Mouse (Mus musculus) brain, adult 2 months (tissue): ENCODE measurements at regions not wholly inside any gene's neighbourhood (a gene's known extent, or its start where the extent isn't known, plus 50 kb on each side); places are given as distances from the start of the nearest gene placed in this dataset.
A peak's percentile ranks its signal among the peaks of the same experiment; 100 is the strongest.
"Not testable (repeated sequence)": the region's sequence is repeated elsewhere in the genome, so short reads cannot be mapped to it uniquely, and the experiment has no call there.

Experiments
- DNase-seq: peaks from one replicate; pipeline ENCODE4 v3.0.0; 2011; ENCODE audit warnings: low read depth, low spot score

DNA sequence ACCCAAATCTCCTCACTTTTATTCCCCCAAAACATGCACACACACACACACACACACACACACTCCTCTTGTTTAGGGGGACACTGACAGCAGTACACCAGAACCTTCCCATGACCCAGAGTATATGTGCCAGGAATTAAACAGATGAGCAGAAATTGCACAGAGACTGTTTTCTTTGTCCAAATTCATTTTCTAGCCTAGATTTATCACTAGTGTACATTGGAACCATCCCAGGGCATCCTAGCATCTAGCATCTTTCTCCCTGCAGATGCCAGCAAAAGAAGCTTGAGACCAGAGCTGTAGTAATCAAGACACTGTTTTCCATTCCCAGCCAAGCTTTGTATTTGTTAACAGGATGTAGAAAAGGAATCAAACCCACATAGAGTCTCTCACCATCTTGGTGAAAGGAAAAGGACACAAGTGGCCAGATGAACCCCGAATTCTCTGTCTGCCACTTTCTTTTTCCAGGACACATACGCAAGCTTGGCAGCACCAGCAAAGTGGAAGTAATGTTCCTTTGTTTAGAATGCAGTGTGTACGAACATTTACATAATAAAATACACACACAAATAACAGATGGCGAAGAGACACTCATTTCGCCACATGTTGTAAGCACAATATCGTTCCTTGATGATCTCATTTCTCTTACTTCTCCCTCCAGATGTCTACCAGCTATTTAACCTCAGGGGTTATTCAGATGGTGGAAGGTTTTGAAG, 250.3 kb upstream of the Gm11146 start:
- DNase-seq: peak; percentile 28

DNA sequence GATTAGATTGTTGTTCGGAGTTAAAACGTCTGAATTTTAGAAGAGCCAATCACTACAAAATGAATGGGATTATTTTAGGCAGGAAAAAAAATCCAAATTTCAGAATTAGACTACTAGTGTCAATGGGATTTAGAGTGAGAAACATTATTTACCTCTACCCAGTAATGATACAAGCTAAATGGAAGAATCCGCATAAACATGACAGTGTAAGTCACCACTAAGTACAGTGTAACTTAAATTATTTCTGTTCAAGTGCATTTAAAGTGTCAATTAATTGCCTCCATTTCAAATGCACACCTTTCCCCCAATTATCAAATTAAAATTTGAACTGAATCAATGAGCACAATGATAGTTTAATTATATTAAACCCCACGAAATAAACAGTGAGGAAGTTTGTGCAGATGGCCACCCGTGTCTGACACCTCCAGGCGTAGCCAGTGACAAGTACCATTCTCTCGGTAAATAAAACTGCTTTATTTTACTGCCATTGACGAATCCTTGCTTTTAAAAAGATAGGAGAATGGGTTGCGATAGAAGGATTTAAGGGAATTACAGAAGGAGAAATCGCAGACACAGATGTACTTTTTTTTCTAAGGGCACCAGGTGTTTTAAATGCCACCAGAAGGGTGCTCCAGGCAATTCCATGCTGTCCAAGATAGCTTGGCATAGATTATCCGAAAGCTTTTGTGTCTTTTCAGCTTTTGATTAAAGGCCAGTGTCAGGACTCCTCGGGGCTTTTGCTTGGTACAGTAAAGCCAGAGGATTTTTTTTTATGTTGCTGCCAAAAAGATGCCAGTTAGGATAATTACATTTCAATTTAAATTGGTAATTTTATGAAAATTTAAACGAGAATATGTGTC, 249.5 kb upstream of the Gm11146 start:
- peak; percentile 18 for DNase-seq

DNA sequence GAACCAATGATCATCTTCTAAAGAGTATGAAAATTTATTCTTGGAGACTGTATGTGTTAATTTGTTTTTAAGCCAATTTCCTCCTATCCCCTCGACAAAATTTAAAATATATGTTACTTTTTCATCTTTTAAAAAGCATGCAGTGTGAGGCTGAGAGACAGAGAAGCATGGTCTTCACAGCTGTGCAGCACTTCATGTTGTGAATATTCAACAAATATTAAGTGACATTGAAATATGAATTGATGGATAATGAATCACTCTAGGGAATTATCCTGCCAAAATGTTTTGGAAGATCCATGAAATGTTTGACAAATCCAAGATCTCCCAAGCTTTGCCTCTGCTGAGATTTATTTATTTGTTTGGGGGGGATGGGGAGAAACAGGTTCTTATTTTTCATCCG, 233.9 kb upstream of the Gm11146 start:
- no peak for DNase-seq

DNA sequence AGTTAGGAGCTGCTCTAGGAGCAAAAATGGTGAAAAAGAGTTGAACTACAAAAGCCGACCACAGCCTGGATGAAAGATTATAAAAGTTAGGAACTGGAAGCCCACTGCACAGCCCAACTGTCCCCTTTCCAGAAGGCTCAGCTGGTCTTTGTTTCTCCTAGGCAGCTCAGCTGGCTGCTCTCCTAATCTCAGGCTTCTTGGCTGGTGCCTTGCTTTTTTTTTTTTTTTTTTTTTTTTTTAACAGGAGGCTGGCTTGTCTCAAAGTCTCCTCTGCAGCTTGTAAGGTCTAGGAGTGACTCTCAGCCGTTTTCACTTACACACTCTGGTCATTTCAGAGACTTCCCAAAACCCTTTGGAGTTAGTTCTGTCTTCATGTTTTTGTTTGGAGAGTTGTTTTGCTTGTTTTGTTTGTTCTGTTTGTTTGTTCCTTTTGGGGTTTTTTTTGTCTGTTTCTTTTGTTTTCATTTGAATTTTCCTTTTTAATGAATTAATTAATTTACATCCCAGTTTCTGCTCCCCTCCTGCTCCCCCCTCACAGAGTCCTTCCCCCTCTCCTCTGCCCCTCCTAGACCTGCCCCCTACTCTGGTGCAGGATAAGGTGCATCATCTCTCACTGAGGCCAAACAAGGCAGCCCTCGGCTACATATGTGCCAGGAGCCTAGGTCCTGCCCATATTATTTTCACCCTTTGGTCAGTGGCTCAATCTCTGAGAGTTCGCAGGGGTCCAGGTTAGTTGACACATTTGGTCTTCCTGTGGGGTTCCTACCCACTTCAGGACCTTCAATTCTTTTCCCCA, 225.6 kb upstream of the Gm11146 start:
- DNase-seq: peak; percentile 29

DNA sequence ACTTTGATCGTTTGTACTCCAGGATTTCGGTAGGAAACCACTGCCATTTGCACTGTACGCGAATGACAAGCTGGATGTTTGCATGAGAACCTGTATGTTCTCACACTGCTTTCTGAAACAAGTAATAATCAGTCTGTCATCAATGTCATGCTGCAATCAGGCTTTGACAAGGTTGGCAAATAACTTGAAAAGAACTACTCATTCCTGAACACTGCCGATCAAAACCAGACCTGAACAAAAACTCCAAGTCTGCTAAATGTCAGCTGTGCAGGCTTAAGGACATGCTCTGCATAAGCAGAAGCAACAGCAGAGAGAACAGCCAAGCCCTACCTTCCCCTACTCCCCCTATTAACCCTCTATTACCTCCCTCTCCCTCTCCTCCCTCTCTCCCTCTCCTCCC, 197.8 kb upstream of the Gm11146 start:
- peak; percentile 22 for DNase-seq

DNA sequence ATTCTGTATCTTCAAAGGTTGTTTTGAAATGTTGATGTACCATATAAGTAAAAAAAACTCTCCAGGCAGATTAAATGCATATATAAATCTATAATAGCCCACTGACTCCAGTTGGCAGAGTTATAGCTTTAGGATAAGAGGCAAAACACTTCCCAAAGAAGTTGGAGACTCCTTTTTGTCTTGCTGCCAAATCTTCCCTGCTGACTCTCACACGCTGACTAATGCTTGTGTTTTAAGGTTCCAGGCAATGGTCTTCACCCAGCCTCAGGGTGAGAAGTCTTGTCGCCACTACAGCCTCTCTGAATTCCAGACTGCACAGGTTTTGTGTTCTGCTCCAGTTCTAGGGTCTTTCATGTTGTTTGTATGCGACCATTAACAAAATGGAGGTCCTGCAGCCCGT, 195.0 kb upstream of the Gm11146 start:
- peak; percentile 49 for DNase-seq

DNA sequence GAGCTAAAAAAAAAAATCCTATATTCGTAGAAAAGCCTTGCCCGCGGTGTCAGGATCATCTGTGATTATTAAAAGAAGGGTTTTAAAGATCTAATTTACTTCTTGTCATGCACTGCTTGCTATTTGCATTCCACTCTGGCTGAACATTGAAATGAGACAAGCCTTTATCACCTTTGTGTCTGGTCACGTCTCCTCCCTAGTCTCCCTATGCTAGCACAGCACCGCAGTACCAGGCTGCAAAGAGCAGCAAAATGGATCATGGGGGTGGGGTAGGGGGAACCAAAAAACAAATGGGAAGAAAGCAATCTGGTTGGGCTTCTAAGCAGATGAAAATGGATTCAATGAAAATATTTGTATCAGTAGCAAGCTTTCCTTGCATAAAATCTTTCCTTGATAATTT, 187.8 kb upstream of the Gm11146 start:
- DNase-seq: no peak

DNA sequence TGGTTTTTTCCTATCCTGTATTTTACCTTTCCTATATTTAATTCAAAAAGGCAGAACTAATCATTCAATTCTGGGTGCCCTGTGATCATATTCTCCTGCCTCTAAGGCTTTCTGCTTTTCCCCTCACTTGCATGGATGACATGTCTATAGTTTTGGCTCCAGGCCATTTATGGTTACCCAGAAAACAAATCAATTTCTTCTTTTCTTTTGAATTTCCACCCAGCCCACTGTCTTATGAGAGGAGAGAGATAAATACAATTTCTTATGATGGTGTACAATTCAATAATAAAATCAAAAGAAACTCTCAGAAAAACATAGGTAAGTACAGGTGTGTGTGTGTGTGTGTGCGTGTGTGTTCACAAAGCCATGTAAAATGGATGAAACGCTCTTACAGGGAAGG, 187.3 kb upstream of the Gm11146 start:
- DNase-seq: no peak

DNA sequence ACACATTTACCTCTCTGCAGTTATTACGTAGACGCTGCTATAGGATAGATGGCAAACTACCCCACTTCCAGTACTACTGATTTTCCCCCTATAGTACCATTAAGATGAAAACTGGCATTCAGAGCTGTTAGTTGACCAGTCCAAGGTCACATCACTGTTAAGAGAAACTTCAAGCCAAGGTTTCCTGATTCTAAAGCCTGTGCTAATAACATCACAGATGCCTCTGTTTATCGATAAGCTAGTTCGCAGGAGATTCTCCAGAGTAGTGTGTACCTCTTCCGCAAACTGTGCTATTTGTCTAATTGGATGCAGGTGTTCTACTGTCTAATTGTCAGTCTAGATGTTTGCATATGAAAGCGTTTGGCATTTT, 186.9 kb upstream of the Gm11146 start:
- no peak for DNase-seq

DNA sequence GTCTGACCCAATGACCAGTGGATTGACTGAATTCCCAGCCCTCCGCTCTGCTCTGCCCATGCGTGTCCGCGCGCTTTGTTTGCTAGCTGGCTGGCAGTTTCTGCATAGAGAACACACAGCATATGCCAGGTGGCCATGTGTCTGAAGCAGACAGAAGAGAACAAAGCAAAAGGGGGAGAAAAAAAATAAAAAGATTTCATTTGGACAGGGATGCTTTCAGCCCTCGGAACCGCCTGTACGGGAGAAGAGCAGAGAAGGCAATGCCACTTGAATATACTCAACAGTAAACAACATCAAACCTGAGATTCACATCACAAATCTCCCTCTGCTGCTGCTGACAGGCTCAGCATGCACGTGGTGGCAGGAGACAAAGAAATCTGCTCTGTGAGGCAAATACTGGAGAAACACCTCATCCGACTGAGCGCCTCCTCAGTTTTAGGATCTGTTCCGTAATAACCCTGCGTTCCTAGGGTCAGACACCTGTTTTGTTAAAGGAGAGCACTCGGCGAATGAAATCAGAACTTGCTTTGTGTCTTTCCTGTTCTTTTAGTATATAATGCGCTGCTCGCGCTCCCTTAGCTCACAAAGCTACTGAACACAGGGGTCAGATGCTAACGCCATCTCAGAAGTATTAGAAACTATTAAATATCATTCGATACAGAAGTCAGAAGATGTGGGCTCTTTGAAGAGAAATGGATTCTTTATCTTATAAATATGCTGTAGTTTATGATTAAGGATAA, 186.3 kb upstream of the Gm11146 start:
- peak; percentile 81 for DNase-seq

DNA sequence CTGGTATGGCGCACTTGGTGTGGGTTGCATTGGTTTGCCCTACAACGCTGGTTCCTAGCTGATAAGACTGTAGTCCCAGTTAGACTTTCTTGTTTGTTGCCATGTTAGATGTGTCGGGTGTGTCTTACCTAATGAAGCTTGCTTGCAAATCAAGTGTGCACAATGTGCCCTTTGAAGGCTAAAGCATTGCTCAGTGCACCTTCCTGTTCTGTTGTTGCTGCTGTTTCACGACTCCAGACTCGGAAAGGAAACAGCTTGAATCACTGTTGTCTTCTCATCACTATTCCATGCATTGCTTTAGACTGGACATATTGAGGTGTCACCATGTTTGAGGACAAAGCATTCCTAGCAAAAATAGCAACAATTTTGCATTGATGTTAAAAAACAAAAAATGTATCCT, 185.1 kb upstream of the Gm11146 start:
- no peak for DNase-seq

DNA sequence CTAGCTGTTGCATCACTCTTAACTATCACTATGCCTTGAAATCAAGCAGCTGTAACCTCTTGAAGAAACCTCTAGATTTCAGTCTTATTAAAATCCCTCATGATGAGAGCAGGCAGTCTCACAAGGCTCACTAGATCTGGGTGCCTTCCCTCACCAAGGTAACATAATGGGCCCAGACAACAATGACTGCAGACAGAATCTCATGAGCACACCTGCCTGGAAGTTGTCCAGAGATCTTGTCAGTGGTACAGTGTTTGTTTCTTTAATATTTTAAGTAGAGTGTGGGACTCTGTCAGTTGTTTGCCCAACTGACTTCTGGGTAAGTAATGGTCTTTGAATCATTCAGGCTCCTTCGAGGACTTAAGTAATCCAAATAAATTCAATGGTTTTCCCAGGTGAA, 177.1 kb upstream of the Gm11146 start:
- no peak for DNase-seq

DNA sequence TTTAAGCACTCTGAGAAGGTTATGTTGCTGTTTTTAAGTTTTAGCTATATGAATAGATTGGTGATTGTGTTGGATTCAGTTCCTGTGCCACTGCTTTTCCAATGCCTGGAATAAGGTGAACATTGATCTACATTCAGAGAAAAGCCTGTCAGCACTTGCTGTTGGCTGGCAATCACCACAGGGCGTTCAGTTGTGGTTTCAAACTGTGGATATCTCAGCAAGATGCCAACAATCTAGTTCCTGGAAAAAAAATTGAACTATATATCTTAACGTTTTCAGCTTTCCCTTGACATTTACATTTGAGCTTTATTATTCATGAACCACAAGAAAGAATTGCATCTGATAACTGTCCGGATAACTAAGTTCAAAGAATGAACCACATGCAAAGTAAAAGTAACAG, 170.2 kb upstream of the Gm11146 start:
- DNase-seq: no peak

DNA sequence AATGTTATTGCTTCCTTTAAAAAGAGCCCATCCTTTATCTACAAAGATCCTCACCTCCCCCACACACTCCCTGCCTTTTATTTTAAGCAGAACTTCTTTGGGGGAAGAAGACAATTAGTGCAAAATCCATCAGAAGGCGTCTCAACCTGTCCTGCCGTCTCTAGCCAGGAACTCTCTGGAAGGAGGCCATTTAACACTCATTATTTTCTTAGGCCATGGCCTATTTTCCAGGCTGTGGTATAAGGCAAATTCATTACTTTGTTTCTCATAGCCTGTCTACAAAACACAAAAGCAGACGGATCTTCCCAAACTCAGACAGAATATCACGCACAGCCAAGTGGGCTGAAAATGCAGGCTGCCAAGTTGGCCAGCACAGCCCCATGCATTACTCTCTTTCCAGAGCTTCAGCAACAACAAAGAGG, 159.0 kb upstream of the Gm11146 start:
- peak; percentile 52 for DNase-seq

DNA sequence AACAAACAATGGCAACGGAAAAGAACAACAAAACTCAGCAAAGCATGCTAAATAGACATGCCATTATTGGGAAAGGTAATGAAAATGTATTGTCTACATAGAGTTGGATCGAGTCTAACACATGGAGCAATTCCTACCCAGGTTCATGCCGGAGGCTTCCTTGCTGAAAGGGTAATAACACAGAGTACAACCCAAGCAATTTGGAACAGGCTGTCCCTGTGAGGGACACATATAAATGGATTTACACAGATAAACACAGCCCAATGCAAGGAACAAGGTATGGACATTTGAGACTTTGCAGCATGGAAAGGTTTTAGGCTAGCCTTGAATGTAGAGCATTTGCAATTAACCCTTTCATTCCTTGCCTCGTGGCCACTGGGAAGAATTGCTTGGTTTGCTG, 158.6 kb upstream of the Gm11146 start:
- peak; percentile 27 for DNase-seq

DNA sequence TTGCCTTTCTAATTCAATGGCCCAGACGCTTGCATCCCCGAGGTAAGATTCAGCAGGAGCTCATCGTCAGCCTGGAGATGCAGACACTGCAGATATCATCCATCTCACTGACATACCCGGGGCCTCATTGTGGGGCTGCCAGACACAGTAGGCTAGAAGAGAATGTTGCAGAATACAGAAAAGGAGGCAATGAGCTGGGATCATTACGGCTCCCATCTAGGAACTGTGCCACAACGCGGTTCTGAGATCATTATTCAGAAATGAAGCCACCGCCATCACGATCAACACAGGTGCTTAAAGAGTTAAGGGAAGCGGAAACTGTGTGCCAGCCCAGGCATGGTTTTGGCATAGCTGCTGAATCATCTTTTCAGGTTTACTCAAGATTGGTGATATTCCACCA, 158.1 kb upstream of the Gm11146 start:
- DNase-seq: peak; percentile 66

DNA sequence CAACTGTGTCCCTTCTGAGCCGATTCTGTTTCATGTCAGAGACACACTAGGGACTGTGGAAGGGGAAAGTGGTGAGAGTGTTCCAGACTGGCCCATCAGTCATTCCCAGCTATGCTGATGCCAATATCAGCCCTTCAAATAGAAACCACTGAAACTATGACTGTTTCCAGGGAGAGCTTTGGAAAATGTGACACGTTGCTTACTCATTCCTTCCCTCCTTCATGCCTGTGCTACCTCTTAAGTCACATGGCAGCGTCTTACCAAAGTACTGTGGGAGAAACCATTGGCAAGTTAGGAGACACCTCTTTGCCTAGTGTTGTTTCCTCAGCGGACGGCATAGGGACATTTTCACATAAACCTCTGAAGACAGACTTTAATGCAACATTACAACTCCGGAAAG, 153.0 kb upstream of the Gm11146 start:
- no peak for DNase-seq

DNA sequence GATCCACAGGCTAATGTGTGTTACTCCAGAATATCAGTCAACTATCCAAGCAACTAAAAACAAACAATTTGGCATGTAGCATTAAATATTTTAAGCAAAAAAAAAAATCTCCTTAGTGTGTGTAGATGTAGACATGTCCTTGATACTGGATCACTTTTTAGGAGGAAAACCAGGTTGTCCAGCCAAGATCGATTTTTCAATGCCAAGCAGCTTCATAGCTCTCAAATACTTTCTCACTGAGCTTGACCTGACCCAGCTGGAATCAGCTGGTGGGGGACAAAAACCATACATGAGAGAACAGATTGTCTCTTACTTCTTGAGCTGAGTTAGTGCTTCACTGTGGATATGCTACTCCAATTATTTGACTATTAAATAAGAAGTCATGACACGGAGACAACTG, 147.6 kb upstream of the Gm11146 start:
- DNase-seq: no peak

DNA sequence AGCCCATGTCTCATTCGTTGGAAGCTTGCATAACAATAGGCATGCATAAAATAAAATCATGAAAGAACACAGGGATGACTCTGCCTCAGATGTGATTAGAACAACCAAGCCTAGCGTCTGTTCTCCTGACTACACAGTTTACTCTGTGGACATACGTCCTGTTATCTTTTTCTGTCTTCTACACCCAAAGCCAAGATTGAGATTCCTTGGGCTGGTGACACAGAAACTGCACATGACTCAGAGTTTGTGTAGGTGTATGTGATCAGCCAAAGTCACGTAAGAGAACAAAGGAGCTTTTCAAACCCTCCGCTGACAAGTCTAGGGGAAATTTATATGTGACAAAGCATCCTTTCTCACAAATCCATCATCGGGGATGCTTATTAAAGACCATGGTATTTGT, 141.9 kb upstream of the Gm11146 start:
- DNase-seq: peak; percentile 76

DNA sequence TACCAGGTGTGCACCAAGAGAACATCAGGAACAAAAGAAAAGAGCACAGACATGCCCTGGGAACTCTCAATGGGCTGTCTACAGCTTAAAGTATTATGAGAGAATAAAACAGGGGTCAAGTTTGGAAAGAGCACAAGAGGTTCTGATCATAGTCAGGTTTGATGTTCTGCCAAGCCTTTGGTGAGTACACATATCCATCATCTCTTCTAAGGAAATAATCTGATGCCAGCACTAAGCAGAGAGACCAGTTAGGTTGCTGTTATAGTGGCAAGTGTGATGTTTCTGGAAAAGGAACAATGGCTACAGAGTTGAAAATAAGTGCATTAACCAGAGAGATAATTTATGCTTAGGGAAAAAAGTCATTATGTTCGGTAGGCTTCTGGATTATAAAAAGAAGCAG, 136.9 kb upstream of the Gm11146 start:
- DNase-seq: peak; percentile 8

DNA sequence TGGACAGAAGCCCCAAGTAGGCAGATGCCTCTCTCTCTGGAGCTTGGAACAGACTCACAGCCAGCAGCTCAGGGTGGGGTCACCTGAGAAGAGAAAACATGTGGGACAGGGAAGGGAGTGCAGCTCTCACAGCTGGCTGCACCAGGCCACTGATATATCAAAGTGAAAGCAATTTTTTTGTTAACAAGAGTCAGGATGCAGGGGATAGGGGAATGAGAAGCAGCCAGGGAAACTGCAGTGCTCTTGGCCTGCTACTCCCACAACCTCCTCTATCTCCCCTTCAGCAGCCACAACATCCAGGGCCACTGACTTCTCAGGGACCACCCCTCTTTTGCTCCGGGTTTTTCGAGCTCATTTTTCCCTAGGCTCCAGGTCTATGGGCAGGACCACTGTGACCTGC, 117.5 kb upstream of the Gm11146 start:
- no peak for DNase-seq

DNA sequence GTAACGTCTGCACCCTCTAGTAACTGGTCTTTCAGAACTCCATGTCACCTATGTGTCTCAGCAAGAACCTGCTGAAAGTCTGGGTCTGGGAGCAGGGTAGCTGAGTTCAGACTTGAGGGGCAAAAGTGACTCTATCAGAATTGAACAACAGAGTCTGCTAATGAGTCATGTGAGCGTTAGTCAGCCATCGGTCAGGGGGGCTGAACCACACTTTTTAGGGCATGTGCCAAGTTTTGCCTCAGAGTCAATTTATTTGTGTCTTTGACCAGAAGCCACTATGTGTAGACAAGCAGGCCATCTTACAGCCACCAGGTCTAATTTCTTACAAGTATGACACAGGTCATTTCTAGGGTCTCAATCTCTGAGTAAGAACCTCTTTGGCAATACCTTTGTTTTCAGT, 115.9 kb upstream of the Gm11146 start:
- not testable (repeated sequence) for DNase-seq
